Mouse (Mus musculus): ENCODE data around the gene Zfp710. TPM values are rescaled to one million over a fixed set of nuclear protein-coding genes. Genes with fewer than 3 reads are reported as not detected.
A peak's percentile ranks its signal among the peaks of the same experiment; 100 is the strongest.

Zfp710 gene
- polyA plus RNA-seq, 1 experiment from 2014 or later, result 15.0 TPM

DNA sequence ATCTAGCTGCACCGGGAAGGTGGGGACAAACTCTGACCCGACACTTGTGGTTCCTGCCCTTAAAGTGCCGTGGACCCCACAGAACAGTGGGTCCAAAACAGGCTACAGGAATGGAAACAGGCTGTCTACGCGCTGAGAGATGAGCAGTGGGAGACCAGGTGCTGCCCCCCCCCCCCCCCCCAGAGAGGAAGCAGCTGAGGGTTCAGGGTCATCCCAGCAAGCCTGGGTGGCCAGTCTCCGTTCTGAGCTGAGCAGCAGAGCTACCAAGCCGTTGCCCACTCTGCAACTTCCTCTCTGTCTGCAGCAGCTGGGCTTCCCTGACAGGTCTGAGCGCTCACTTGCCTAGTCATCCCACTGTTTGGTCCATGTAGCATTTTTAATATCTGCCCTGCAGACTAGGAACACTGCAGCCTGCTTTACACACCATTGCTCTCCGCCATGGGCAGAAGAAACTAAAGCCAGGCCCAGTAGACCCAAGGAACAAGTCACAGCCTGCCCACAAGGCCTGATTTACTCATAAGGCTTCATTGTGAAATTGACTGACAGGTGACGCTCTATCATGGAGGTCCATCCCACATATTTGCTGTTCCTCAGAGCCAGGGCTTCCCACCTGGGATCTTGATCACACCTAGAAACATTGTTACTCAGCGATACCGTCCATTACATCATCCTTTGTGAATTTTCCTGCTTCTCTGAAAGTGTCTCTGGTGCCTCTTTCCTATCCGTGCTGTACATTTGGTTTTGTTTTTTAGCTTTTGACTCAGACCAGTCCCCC, 34.6 kb downstream of the Zfp710 start:
- Histone ChIP-seq H3K4me2 (ENCODE audit: low read length) (no peak overlapping the region), H3K4me3 (ENCODE audit: low read depth, low read length) (no peak overlapping the region), H3K27ac (ENCODE audit: low read length) (no peak overlapping the region), H3K36me3 (ENCODE audit: control insufficient read depth, insufficient read depth, low read length) (no peaks in the 10 kb centered on the region), H3K9me3 (replicated peaks; ENCODE audit: control insufficient read depth, low read length, poor library complexity, severe bottlenecking) (no peaks in the 10 kb centered on the region), H3K4me1 (ENCODE audit: control insufficient read depth, insufficient read depth, low read length) (peaks cover 29% of the 10 kb centered on the region), H3K9ac (ENCODE audit: low read depth, low read length) (no peak overlapping the region), H3K27me3 (ENCODE audit: control insufficient read depth, insufficient read depth, low read depth, low read length) (no peaks in the 10 kb centered on the region)
- no peak for ATAC-seq
- WGBS, result 79% methylated on average over 13 of the region's 13 CpGs

DNA sequence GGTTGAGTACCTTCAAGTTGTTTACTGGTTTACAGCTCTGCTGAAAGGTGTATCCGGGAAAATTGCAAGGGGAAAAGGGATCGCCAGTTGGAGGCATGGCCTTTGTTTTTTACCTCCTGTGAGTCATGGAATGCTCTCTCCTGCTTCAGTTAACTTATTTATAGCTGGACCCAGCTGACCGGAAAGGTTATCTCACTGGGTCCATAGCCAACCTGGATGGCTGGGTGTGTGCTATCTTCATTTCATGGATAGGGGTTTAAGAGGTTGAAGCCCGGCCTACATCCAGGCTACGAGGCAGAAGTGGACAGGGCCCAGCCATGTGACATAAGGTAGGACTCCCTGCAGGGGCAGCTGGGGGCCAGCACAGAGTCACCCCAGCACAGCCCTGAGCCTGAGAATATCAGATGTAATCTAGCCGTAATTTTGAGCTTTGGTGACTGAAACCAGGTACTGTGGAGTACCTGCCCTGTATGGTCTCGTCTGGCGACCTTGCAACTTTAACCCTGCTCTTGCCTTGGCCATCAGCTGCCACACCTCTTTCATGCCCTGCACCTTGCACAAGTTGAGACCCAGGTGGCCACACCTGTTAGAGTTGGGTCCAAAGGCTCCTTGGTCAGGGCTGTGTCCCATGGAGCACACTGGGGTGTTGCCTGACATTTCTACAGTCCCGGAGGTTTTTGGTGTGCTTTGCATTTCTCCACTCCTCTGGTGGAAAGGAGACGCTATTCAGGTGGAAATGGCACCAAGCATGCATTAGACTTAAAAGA, 35.6 kb downstream of the Zfp710 start:
- no peak for ATAC-seq
- Histone ChIP-seq H3K4me2 (ENCODE audit: low read length) (no peak overlapping the region), H3K36me3 (ENCODE audit: control insufficient read depth, insufficient read depth, low read length) (no peaks in the 10 kb centered on the region), H3K27me3 (ENCODE audit: control insufficient read depth, insufficient read depth, low read depth, low read length) (no peaks in the 10 kb centered on the region), H3K9ac (ENCODE audit: low read depth, low read length) (no peak overlapping the region), H3K9me3 (replicated peaks; ENCODE audit: control insufficient read depth, low read length, poor library complexity, severe bottlenecking) (no peaks in the 10 kb centered on the region), H3K27ac (ENCODE audit: low read length) (no peak overlapping the region), H3K4me1 (ENCODE audit: control insufficient read depth, insufficient read depth, low read length) (peaks cover 29% of the 10 kb centered on the region), H3K4me3 (ENCODE audit: low read depth, low read length) (no peak overlapping the region)
- 85% methylated on average over 10 of the region's 10 CpGs for WGBS

DNA sequence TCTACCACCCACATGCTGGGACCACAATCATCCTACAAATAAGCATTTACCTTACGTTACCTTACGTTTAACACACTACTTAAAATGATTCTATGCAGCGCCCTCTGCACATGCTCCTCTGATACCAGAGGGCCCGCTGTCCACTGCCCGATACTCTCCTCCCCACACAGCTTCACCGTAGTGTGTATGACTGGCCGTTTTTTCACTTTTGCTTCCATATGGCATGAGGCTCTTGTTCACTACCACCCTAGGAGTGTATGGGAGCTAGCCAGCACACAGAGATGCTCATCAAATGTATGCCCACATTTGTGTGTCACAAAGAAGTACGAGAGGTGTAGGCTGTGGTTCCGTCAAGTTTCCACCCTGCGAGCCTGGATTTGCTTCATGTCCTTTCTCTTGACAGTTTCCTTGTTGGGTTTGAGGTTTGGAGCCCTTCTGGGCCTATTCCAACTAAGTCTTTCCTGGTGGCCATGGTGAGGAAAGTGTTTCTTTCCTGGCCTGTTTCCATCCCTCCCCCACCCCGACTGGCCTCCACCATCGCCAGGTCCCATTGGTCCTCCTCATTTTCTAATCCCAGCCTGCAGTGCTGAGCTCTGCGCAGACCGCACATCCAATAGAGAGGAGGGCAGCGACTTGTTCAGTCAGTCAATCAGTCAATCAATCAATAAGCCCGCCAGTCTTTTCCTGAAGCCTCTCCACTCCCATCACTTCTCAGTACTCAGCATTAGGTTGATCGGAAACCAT, 37.6 kb downstream of the Zfp710 start:
- Histone ChIP-seq H3K27ac (ENCODE audit: low read length) (no peak overlapping the region), H3K9ac (ENCODE audit: low read depth, low read length) (no peak overlapping the region), H3K27me3 (ENCODE audit: control insufficient read depth, insufficient read depth, low read depth, low read length) (no peaks in the 10 kb centered on the region), H3K9me3 (replicated peaks; ENCODE audit: control insufficient read depth, low read length, poor library complexity, severe bottlenecking) (no peaks in the 10 kb centered on the region), H3K4me3 (ENCODE audit: low read depth, low read length) (no peak overlapping the region), H3K4me1 (ENCODE audit: control insufficient read depth, insufficient read depth, low read length) (peaks cover 22% of the 10 kb centered on the region), H3K36me3 (ENCODE audit: control insufficient read depth, insufficient read depth, low read length) (no peaks in the 10 kb centered on the region), H3K4me2 (ENCODE audit: low read length) (no peak overlapping the region)
- 84% methylated on average over 17 of the region's 17 CpGs for WGBS
- ATAC-seq, result no peak

DNA sequence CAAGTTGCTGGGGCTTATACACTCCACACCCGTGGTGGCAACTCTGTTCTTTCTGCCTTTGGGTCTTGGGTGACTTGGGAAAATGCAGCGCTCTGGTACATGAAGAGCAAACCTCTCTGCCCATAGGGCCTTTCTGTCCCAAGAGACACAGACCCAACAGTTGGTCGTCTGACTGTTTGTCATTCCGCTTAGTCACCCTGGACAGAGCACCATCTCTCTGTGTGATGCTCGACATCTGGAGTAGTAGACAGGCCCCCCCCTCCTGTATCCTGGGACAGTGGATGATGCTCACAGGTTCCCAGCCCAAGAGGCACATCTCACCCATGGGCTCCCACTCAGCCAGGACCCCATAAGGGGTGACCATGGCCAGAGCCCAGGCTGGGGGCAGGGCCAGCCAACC, 38.6 kb downstream of the Zfp710 start:
- H3K9ac ChIP-seq (ENCODE audit: low read depth, low read length), result no peak overlapping the region
- no peaks in the 10 kb centered on the region for H3K9me3 ChIP-seq (replicated peaks; ENCODE audit: control insufficient read depth, low read length, poor library complexity, severe bottlenecking)
- peaks cover 17% of the 10 kb centered on the region for H3K4me1 ChIP-seq (ENCODE audit: control insufficient read depth, insufficient read depth, low read length)
- no peaks in the 10 kb centered on the region for H3K27me3 ChIP-seq (ENCODE audit: control insufficient read depth, insufficient read depth, low read depth, low read length)
- 58% methylated on average over 5 of the region's 5 CpGs for WGBS
- peak overlapping the region; percentile 24; the same call in 1 of the 2 replicates for H3K27ac ChIP-seq (ENCODE audit: low read length)
- no peaks in the 10 kb centered on the region for H3K36me3 ChIP-seq (ENCODE audit: control insufficient read depth, insufficient read depth, low read length)
- 0 out of 2 replicates have a peak overlapping the region, but pooled peaks have one; percentile 4 for H3K4me2 ChIP-seq (ENCODE audit: low read length)
- ATAC-seq, result 0 out of 2 replicates have a peak, but pooled peaks have one; percentile 34
- H3K4me3 ChIP-seq (ENCODE audit: low read depth, low read length), result no peak overlapping the region

DNA sequence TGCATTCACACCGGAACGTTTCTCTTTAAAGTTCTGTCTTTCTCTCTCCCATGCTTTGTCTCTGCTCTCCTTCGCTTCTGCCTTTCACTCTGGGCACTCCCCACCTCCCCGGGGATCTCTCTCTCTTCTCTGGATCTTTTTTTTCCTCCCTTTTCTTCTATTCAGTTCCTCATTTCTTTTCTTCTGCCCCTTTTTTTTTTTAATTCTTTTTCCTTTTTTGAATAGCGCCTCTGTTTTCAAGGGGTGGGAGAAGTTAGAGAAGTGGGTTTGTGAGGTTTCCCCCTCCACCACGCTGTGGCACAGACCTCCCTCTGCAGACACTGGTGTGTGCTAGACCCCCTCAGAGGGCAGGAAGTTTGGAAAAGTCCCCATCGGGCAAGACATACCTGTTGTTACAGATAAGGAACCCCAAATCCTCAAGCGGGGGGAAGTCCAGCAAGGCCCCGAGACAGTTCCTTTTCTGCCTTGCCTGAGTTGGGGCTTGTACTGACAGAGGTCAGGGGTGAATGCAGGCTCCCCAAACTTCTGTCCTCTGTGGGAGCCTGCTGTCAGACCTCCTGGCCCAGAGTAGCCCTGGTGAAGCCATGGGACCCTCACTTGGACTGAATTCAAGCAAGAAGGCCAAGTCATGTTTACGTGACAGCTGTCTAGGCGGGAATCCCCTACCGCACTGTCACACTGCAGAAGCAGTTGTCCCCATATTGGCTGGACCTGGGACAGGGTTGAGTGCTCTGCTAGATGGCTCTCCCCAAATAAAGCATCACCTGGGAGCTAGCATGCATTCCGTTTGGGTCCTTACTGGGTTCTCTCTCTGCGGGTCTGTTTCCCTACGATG, 39.5 kb downstream of the Zfp710 start:
- WGBS, result 47% methylated on average over 15 of the region's 15 CpGs
- Histone ChIP-seq H3K36me3 (ENCODE audit: control insufficient read depth, insufficient read depth, low read length) (no peaks in the 10 kb centered on the region), H3K9ac (ENCODE audit: low read depth, low read length) (no peak overlapping the region)

DNA sequence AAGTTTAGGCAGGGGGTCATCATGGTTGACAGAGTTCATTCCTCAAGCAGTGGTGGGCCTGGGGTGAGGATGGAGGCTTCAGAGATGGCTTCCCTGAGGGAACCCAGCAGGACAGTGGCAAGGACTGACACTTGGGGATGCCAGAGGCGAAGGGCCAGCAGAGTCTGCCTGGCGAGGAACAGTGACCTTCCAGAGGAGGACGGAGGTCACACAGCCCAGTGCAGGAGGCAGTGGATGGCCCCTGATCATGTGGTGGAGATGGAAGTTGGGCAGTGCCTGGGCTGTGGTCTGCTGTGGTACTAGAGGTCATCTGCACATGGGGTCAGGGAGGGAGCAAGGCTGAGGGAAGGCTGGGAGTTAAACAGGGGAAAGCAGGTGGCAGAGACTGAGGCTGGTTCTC, 40.6 kb downstream of the Zfp710 start:
- Histone ChIP-seq H3K27me3 (ENCODE audit: control insufficient read depth, insufficient read depth, low read depth, low read length) (no peaks in the 10 kb centered on the region), H3K27ac (ENCODE audit: low read length) (no peak overlapping the region), H3K36me3 (ENCODE audit: control insufficient read depth, insufficient read depth, low read length) (no peaks in the 10 kb centered on the region), H3K4me1 (ENCODE audit: control insufficient read depth, insufficient read depth, low read length) (peaks cover 32% of the 10 kb centered on the region), H3K4me3 (ENCODE audit: low read depth, low read length) (no peak overlapping the region), H3K9ac (ENCODE audit: low read depth, low read length) (no peak overlapping the region), H3K9me3 (replicated peaks; ENCODE audit: control insufficient read depth, low read length, poor library complexity, severe bottlenecking) (no peaks in the 10 kb centered on the region), H3K4me2 (ENCODE audit: low read length) (no peak overlapping the region)
- ATAC-seq, result no peak
- WGBS, result 81% methylated on average over 3 of the region's 3 CpGs

More for the DNA sequence above, 39.5 kb downstream of the Zfp710 start:
- peaks cover 20% of the 10 kb centered on the region for H3K4me1 ChIP-seq (ENCODE audit: control insufficient read depth, insufficient read depth, low read length)
- 0 out of 2 replicates have a peak overlapping the region, but pooled peaks have one; percentile 24 for H3K27ac ChIP-seq (ENCODE audit: low read length)
- ATAC-seq, result no peak
- H3K27me3 ChIP-seq (ENCODE audit: control insufficient read depth, insufficient read depth, low read depth, low read length), result no peaks in the 10 kb centered on the region
- H3K9me3 ChIP-seq (replicated peaks; ENCODE audit: control insufficient read depth, low read length, poor library complexity, severe bottlenecking), result no peaks in the 10 kb centered on the region
- H3K4me2 ChIP-seq (ENCODE audit: low read length), result no peak overlapping the region
- no peak overlapping the region for H3K4me3 ChIP-seq (ENCODE audit: low read depth, low read length)

DNA sequence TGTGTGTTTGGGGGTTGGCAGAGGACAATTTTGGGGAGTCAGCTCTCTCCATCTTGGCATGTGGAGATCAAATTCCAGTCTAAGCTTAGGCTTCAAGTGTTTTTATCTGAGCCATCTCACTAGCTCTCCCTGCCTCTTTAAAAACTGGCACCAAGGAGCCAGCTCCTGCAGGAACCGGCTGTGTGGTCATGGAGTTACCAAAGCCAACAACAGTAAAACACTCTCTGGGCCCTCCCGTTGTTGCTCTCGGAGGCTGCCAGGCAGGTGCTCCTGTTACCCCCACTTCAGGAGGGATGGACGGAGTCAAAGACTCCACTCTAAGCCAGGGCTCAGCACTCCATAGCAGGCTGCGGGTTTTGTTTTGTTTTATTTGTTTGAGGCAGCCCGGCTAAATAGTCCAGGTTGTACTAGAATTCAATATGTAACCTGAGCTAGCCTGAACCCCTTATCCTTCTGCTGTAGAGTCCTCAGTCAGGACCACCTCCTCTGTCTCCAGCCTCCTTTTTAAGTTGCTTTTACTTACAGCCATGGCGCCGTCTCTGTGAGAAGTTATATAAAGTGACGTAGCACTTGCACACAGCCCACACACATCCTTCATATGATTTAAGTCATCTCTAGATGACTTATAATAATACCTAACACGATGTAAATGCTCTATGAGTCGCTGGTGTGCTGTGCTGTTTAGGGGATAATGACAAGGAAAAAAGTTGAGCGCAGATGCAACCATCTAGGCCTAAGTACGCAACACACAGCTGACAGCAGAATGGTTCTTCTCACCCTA, 42.3 kb downstream of the Zfp710 start:
- H3K4me2 ChIP-seq (ENCODE audit: low read length), result no peak overlapping the region
- WGBS, result 73% methylated on average over 13 of the region's 13 CpGs
- no peak overlapping the region for H3K27ac ChIP-seq (ENCODE audit: low read length)
- H3K4me3 ChIP-seq (ENCODE audit: low read depth, low read length), result no peak overlapping the region
- ATAC-seq, result no peak
- no peaks in the 10 kb centered on the region for H3K36me3 ChIP-seq (ENCODE audit: control insufficient read depth, insufficient read depth, low read length)
- no peaks in the 10 kb centered on the region for H3K9me3 ChIP-seq (replicated peaks; ENCODE audit: control insufficient read depth, low read length, poor library complexity, severe bottlenecking)
- peaks cover 37% of the 10 kb centered on the region for H3K4me1 ChIP-seq (ENCODE audit: control insufficient read depth, insufficient read depth, low read length)
- no peak overlapping the region for H3K9ac ChIP-seq (ENCODE audit: low read depth, low read length)
- no peaks in the 10 kb centered on the region for H3K27me3 ChIP-seq (ENCODE audit: control insufficient read depth, insufficient read depth, low read depth, low read length)

DNA sequence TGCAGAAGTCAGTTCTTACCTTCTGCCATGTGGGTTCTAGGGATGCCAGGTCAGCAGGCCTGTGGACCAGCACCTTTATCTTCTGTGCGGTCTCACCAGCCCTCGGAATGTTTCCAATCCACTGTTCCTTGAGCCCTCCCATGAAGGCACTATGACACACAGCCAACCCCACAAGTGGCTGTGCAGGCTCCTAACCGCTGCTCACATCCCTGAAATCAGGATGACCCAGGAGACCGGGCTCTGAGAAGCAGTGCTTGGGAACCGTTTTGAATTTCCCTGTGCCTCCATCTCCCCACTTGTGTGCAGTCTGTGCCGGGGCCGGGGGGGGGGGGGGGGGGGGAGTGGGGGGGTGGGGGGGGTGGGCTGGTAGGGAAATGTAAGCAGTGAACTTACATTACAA, 43.7 kb downstream of the Zfp710 start:
- ATAC-seq, result no peak
- 60% methylated on average over 4 of the region's 7 CpGs for WGBS
- H3K4me1 ChIP-seq (ENCODE audit: control insufficient read depth, insufficient read depth, low read length), result peaks cover 41% of the 10 kb centered on the region
- H3K4me2 ChIP-seq (ENCODE audit: low read length), result no peak overlapping the region
- no peaks in the 10 kb centered on the region for H3K9me3 ChIP-seq (replicated peaks; ENCODE audit: control insufficient read depth, low read length, poor library complexity, severe bottlenecking)
- H3K36me3 ChIP-seq (ENCODE audit: control insufficient read depth, insufficient read depth, low read length), result no peaks in the 10 kb centered on the region
- H3K27ac ChIP-seq (ENCODE audit: low read length), result no peak overlapping the region
- no peak overlapping the region for H3K4me3 ChIP-seq (ENCODE audit: low read depth, low read length)
- no peaks in the 10 kb centered on the region for H3K27me3 ChIP-seq (ENCODE audit: control insufficient read depth, insufficient read depth, low read depth, low read length)
- no peak overlapping the region for H3K9ac ChIP-seq (ENCODE audit: low read depth, low read length)
